Mouse (Mus musculus): Measurements from ENCODE around the gene Pde2a. TPM values are rescaled to one million over a fixed set of nuclear protein-coding genes. Genes with fewer than 3 reads are reported as not detected.

Pde2a gene
- polyA plus RNA-seq, 2 experiments, result 3.0 to 6.6 TPM

DNA sequence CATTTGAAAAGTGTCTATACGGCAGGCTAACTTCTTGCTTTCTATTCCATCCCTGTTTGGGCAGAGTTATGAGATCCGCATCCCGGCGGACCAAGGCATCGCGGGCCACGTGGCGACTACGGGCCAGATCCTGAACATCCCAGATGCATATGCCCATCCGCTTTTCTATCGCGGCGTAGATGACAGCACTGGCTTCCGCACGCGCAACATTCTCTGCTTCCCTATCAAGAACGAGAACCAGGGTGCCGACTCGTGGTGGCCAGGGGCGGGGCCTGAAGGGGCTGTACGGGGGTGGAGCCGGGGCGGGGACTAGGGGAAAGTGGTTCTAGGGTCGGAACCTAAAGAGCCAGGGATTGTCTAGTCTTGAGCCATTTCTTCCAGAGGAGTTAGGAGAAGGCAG, 83.0 kb downstream of the Pde2a start:
- Histone ChIP-seq H3K4me1 (replicated peaks; ENCODE audit: control insufficient read depth in 2 of 2, insufficient read depth in 2 of 2, low read length in 1 of 2) (peaks cover 0 to 4% of the 10 kb centered on the region in 2 experiments; a peak in 2 of 4 replicates), H3K4me2 (ENCODE audit: low read depth) (peak overlapping the region; percentile 47), H3K9ac (replicated peaks) (no peak overlapping the region), H3K9me3 (ENCODE audit: control insufficient read depth, low read length) (no peaks in the 10 kb centered on the region), H3K27ac (no peak overlapping the region), H3K4me3 (ENCODE audit: insufficient read depth in 1 of 2, low read depth in 2 of 2, low read length in 2 of 2) (0 out of 4 replicates have a peak overlapping the region, but pooled peaks of 1 of the 2 experiments have one; percentile 4), H3K27me3 (ENCODE audit: control insufficient read depth, insufficient read depth, low read length) (no peaks in the 10 kb centered on the region; the same call in none of the 2 replicates), H3K36me3 (replicated peaks; ENCODE audit: control insufficient read depth, insufficient read depth, low read depth) (no peaks in the 10 kb centered on the region)
- TF ChIP-seq EP300 (IDR thresholded peaks at IDR 0.05; ENCODE audit: low read depth), result no peak
- no peak for TF ChIP-seq CTCF (IDR thresholded peaks at IDR 0.05; ENCODE audit: low read depth)
- ATAC-seq (ENCODE audit: insufficient read depth), result 0 out of 2 replicates have a peak, but pooled peaks have one; percentile 28
- no peak for DNase-seq (ENCODE audit: low read depth in 3 of 3, low spot score in 3 of 3)
- WGBS (ENCODE audit: insufficient replicate concordance), result 8% methylated on average over 24 of the region's 24 CpGs

DNA sequence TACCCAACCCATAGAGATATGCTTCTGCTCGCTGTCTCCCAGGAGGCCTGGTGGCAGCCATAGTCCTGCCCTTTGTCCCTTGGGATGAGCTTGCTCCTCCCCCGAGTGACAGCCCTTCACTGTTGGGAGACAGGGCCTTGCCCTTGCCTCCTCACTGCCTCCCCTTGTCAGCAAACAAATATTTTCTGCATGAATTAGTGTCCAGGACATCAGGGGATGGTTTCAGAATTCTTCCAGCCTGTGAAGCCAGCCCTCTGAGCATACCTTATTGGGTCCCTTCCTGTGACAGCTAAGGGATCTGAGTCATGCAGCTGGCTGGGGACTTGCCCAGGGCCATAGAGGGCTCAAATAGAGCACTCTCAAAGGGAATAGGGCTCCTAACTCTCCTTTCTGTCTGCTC, 87.7 kb downstream of the Pde2a start:
- no peaks in the 10 kb centered on the region for H3K36me3 ChIP-seq (replicated peaks; ENCODE audit: control insufficient read depth, insufficient read depth, low read depth)
- peaks cover 0 to 2% of the 10 kb centered on the region in 2 experiments; a peak in 2 of 4 replicates for H3K4me1 ChIP-seq (replicated peaks; ENCODE audit: control insufficient read depth in 2 of 2, insufficient read depth in 2 of 2, low read length in 1 of 2)
- 45% methylated on average over 2 of the region's 2 CpGs for WGBS (ENCODE audit: insufficient replicate concordance)
- H3K27ac ChIP-seq, result no peak overlapping the region
- no peak for TF ChIP-seq CTCF (IDR thresholded peaks at IDR 0.05; ENCODE audit: low read depth)
- TF ChIP-seq EP300 (IDR thresholded peaks at IDR 0.05; ENCODE audit: low read depth), result no peak
- no peaks in the 10 kb centered on the region; the same call in 1 of the 2 replicates for H3K27me3 ChIP-seq (ENCODE audit: control insufficient read depth, insufficient read depth, low read length)
- no peak overlapping the region for H3K4me3 ChIP-seq (ENCODE audit: insufficient read depth in 1 of 2, low read depth in 2 of 2, low read length in 2 of 2)
- ATAC-seq (ENCODE audit: insufficient read depth) (no peak), DNase-seq (ENCODE audit: low read depth in 3 of 3, low spot score in 3 of 3) (no peak)
- H3K4me2 ChIP-seq (ENCODE audit: low read depth), result no peak overlapping the region
- no peak overlapping the region for H3K9ac ChIP-seq (replicated peaks)
- H3K9me3 ChIP-seq (ENCODE audit: control insufficient read depth, low read length), result no peaks in the 10 kb centered on the region

DNA sequence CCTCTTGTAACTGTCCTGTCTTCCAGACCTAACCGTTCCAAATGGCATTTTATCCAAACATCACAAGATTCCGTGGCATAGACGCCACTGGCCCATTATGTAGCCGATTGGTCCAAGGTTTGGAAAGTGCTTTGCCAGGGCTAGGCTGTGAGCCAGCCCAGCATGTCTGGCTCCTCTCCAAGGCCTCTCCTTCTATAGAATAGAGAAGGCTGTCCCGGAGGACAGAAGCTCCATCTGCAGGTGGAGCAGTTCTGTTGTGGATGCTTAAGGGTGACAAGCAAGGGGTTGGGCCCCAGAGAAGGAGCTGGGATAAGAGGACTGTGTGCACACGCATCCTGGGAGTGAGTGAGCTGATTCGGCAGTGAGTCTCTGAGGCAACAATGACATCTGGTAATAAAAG, 92.2 kb downstream of the Pde2a start:
- Histone ChIP-seq H3K36me3 (replicated peaks; ENCODE audit: control insufficient read depth, insufficient read depth, low read depth) (no peaks in the 10 kb centered on the region), H3K9me3 (ENCODE audit: control insufficient read depth, low read length) (no peaks in the 10 kb centered on the region), H3K4me2 (ENCODE audit: low read depth) (no peak overlapping the region), H3K27ac (no peak overlapping the region), H3K27me3 (ENCODE audit: control insufficient read depth, insufficient read depth, low read length) (no peaks in the 10 kb centered on the region), H3K9ac (replicated peaks) (no peak overlapping the region), H3K4me1 (replicated peaks; ENCODE audit: control insufficient read depth in 2 of 2, insufficient read depth in 2 of 2, low read length in 1 of 2) (no peaks in the 10 kb centered on the region), H3K4me3 (ENCODE audit: insufficient read depth in 1 of 2, low read depth in 2 of 2, low read length in 2 of 2) (no peak overlapping the region)
- ATAC-seq (ENCODE audit: insufficient read depth) (no peak), DNase-seq (ENCODE audit: low read depth in 3 of 3, low spot score in 3 of 3) (no peak)
- no peak for TF ChIP-seq EP300 (IDR thresholded peaks at IDR 0.05; ENCODE audit: low read depth)
- TF ChIP-seq CTCF (IDR thresholded peaks at IDR 0.05; ENCODE audit: low read depth), result no peak
- WGBS (ENCODE audit: insufficient replicate concordance), result 62% methylated on average over 7 of the region's 7 CpGs

DNA sequence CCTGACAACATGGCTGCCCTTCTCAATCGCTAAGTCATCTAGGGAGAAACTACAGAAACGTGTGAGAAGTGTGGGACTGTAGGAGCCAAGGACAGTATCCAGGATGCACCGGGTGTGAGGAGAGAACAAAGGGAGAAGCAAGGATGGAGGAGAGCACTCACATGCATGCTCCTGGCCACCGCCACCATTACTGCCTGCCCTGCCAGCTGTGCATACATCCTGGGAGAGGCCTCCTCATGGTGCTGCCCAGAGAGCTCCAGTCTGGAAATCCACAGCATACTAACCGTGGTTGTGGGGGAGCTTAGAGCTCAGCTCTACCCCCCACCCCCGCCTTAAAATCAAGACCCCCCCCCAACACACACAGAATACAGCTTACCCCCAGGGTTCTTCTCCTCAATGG, 93.3 kb downstream of the Pde2a start:
- H3K4me3 ChIP-seq (ENCODE audit: insufficient read depth in 1 of 2, low read depth in 2 of 2, low read length in 2 of 2), result no peak overlapping the region
- WGBS (ENCODE audit: insufficient replicate concordance), result 57% methylated on average over 6 of the region's 6 CpGs
- ATAC-seq (ENCODE audit: insufficient read depth), result no peak

DNA sequence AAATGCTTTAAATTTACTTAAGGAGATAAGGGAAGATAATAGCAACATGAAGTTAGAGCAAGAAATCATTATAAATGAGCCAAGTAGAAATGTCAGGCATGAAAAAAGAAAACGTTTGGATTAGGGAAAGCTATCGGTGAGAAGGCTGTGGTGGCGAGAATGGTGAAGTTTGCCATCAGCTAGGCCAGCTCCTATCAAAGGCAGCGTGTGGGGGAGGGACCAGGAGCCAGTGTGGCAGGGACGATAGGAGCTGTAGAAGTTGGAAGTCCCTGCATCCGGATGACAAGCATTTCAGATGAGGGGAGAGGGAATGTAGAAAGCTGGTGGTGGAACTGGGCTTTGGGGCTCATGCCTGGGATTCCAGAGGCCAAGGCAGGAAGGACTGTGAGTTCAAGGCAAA, 93.8 kb downstream of the Pde2a start:
- Histone ChIP-seq H3K4me1 (replicated peaks; ENCODE audit: control insufficient read depth in 2 of 2, insufficient read depth in 2 of 2, low read length in 1 of 2) (no peaks in the 10 kb centered on the region), H3K27me3 (ENCODE audit: control insufficient read depth, insufficient read depth, low read length) (no peaks in the 10 kb centered on the region), H3K36me3 (replicated peaks; ENCODE audit: control insufficient read depth, insufficient read depth, low read depth) (no peaks in the 10 kb centered on the region), H3K9ac (replicated peaks) (no peak overlapping the region), H3K9me3 (ENCODE audit: control insufficient read depth, low read length) (no peaks in the 10 kb centered on the region), H3K27ac (no peak overlapping the region), H3K4me3 (ENCODE audit: insufficient read depth in 1 of 2, low read depth in 2 of 2, low read length in 2 of 2) (no peak overlapping the region), H3K4me2 (ENCODE audit: low read depth) (no peak overlapping the region)
- DNase-seq (ENCODE audit: low read depth in 3 of 3, low spot score in 3 of 3) (no peak), ATAC-seq (ENCODE audit: insufficient read depth) (no peak)
- TF ChIP-seq CTCF (IDR thresholded peaks at IDR 0.05; ENCODE audit: low read depth) (no peak), EP300 (IDR thresholded peaks at IDR 0.05; ENCODE audit: low read depth) (no peak)
- WGBS (ENCODE audit: insufficient replicate concordance), result 35% methylated on average over 6 of the region's 6 CpGs

More for the DNA sequence above, 93.3 kb downstream of the Pde2a start:
- Histone ChIP-seq H3K4me2 (ENCODE audit: low read depth) (no peak overlapping the region), H3K4me1 (replicated peaks; ENCODE audit: control insufficient read depth in 2 of 2, insufficient read depth in 2 of 2, low read length in 1 of 2) (no peaks in the 10 kb centered on the region), H3K9me3 (ENCODE audit: control insufficient read depth, low read length) (no peaks in the 10 kb centered on the region), H3K27ac (no peak overlapping the region), H3K27me3 (ENCODE audit: control insufficient read depth, insufficient read depth, low read length) (no peaks in the 10 kb centered on the region), H3K9ac (replicated peaks) (no peak overlapping the region), H3K36me3 (replicated peaks; ENCODE audit: control insufficient read depth, insufficient read depth, low read depth) (no peaks in the 10 kb centered on the region)
- TF ChIP-seq CTCF (IDR thresholded peaks at IDR 0.05; ENCODE audit: low read depth) (no peak), EP300 (IDR thresholded peaks at IDR 0.05; ENCODE audit: low read depth) (no peak)
- DNase-seq (ENCODE audit: low read depth in 3 of 3, low spot score in 3 of 3), result no peak
